Mouse (Mus musculus) stomach, embryonic 14.5 days (tissue): ENCODE results near the gene Rbm24. TPM values are rescaled to one million over a fixed set of nuclear protein-coding genes. Genes with fewer than 3 reads are reported as not detected.

Source experiments
- ATAC-seq: fragments of 200-750 bp; cut with Nextera tagmentation; 2 replicates; pipeline ENCODE4 v1.8.0; 2017; ENCODE audit warnings: low read depth, moderate TSS enrichment; ENCODE audit not compliant: insufficient number of reproducible peaks, insufficient read depth, low FRiP score
- H3K27ac ChIP-seq: fragments of 300-500 bp; sonication (generic); 2 replicates; pipeline ENCODE4 v1.5.1; 2014; ENCODE audit warnings: mild to moderate bottlenecking, low read length, moderate library complexity, mixed read lengths
- H3K27me3 ChIP-seq: fragments of 300-500 bp; sonication (generic); 2 replicates; pipeline ENCODE4 v1.6.1; 2014; ENCODE audit warnings: low read length, control low read depth, mixed read lengths; ENCODE audit not compliant: control insufficient read depth, insufficient read depth
- H3K36me3 ChIP-seq: fragments of 300-500 bp; sonication (generic); 2 replicates; pipeline ENCODE4 v1.6.1; 2014; ENCODE audit warnings: mild to moderate bottlenecking, control low read depth, low read length, moderate library complexity, mixed read lengths; ENCODE audit not compliant: control insufficient read depth, insufficient read depth
- H3K4me1 ChIP-seq: fragments of 300-500 bp; sonication (generic); 2 replicates; pipeline ENCODE4 v1.6.1; 2014; ENCODE audit warnings: low read length, control low read depth, mixed read lengths; ENCODE audit not compliant: control insufficient read depth, insufficient read depth
- H3K4me2 ChIP-seq: fragments of 300-500 bp; sonication (generic); replicated peaks from 2 replicates; pipeline ENCODE4 v1.6.1; 2014; ENCODE audit warnings: low read depth, low read length, control low read depth
- H3K4me3 ChIP-seq: fragments of 300-500 bp; sonication (generic); 2 replicates; pipeline ENCODE4 v1.5.1; 2014; ENCODE audit warnings: low read depth, low read length, control low read depth
- H3K9ac ChIP-seq: fragments of 300-500 bp; sonication (generic); replicated peaks from 2 replicates; pipeline ENCODE4 v1.6.1; 2014; ENCODE audit warnings: low read depth, mild to moderate bottlenecking, control low read depth, low read length, moderate library complexity, mixed read lengths
- H3K9me3 ChIP-seq: fragments of 300-500 bp; sonication (generic); 2 replicates; pipeline ENCODE4 v1.6.1; 2016; ENCODE audit warnings: low read depth, low read length, control low read depth; ENCODE audit not compliant: control insufficient read depth
- WGBS: fragments of 180-500 bp; shearing (Covaris S2); extraction: QIAGEN DNeasy Blood & Tissue Kit; methylation state at CpG from one replicate; pipeline ENCODE4 v1.1.7; 2014; 5-methylcytosine and 5-hydroxymethylcytosine counted together
- polyA plus RNA-seq: library from polyadenylated mRNA; unstranded; fragments of >200 nt; fragmentation: Nextera tagmentation; extraction: Ambion mirVana; gene quantifications from 2 replicates; pipeline ENCODE4 v1.2.1, GENCODE M21; 2014

Rbm24 gene
- polyA plus RNA-seq, 1 experiment from 2014 or later, result 1.4 TPM

DNA sequence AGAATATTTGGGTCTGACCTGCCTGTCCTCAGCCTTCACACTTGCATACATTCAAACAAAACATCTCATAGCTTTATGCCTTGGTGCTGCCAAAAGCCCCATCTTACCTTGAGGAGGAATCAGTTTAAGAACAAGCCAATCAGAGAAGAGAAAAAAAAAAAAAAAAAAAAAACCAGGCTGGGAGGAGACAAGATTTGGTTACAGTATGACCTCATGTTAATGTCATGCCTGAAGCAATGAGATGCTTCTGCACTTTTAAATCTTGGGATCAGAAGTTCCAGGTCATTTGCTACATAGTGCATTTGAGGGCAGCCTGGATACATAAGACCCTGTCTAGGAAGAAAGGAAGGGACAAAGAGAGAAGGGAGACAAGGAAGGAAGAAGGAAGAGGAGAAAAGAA, 6.0 kb upstream of the Rbm24 start:
- Histone ChIP-seq H3K27ac (no peak overlapping the region), H3K4me1 (no peaks in the 10 kb centered on the region), H3K4me3 (no peak overlapping the region), H3K9ac (no peak overlapping the region), H3K4me2 (no peak overlapping the region), H3K36me3 (no peaks in the 10 kb centered on the region), H3K9me3 (no peaks in the 10 kb centered on the region), H3K27me3 (no peaks in the 10 kb centered on the region)
- no peak for ATAC-seq

DNA sequence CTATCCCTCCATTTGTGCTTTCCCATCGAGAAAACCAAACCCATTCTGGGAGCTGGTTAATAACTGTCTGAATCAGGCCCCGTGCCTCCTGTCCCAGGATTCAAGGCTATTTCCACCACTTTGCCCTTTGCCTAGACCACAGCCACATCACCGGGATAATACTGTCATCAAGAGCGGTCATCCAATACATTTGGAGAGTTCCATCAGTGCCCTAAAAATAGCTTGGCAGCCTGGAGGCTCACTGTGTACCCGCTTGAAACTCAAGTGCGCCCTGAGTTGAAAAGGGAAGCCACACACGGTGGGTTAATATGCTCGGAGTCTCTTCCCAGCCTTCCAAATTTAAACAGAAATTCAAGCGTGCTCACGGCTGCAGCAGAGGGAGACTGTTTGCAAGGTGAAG, 4.6 kb upstream of the Rbm24 start:
- 63% methylated on average over 10 of the region's 10 CpGs for WGBS
- no peak overlapping the region for H3K4me3 ChIP-seq
- H3K27me3 ChIP-seq, result no peaks in the 10 kb centered on the region
- no peak overlapping the region for H3K9ac ChIP-seq
- no peaks in the 10 kb centered on the region for H3K36me3 ChIP-seq
- ATAC-seq, result no peak
- no peaks in the 10 kb centered on the region for H3K9me3 ChIP-seq
- no peaks in the 10 kb centered on the region for H3K4me1 ChIP-seq
- no peak overlapping the region for H3K27ac ChIP-seq
- no peak overlapping the region for H3K4me2 ChIP-seq

DNA sequence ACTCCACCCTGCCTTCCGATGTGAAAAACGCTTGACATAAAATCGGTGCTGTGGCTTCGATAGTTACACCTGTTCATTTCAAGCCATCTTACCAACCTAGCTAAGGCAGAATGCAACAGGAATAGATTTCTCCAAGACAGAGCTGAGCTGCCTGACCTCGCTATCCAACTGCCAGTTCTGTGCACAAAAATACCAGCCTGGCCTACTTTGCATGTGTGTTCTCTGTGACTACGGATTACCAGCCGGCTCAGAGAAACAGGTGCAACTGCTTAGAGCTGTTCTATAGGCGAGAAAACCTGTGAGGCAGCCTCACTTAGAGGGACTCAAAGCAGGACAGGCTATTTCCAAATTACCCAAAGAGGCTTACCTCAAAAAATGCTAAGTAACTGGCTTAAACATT, 4.2 kb upstream of the Rbm24 start:
- H3K9me3 ChIP-seq, result no peaks in the 10 kb centered on the region
- no peak overlapping the region for H3K9ac ChIP-seq
- 75% methylated on average over 8 of the region's 8 CpGs for WGBS
- H3K27ac ChIP-seq, result no peak overlapping the region
- ATAC-seq, result no peak
- no peak overlapping the region for H3K4me3 ChIP-seq
- no peaks in the 10 kb centered on the region for H3K27me3 ChIP-seq
- no peaks in the 10 kb centered on the region for H3K36me3 ChIP-seq
- no peak overlapping the region for H3K4me2 ChIP-seq
- H3K4me1 ChIP-seq, result no peaks in the 10 kb centered on the region

DNA sequence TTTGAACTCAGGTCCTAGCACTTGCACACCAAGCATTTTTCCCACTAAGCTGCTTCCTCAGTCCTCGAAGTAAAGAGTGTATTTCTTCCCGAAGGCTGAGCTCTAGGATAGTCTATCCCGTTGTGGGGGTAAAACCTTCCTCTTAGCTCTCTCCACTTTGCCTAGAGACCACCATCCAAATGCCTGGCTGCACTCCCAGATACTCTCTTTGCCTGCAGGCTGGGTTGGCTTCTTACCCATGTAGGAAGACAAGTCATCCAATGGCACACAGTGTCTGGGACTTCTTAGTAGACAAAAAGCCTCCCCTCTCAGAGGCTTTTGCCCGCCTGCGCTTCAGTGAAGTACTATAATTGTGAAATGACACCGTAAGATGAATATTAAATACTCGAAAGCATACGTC, 2.2 kb upstream of the Rbm24 start:
- no peak overlapping the region for H3K4me3 ChIP-seq
- H3K27me3 ChIP-seq, result no peaks in the 10 kb centered on the region
- no peak overlapping the region for H3K27ac ChIP-seq
- no peaks in the 10 kb centered on the region for H3K36me3 ChIP-seq
- ATAC-seq, result no peak
- H3K4me1 ChIP-seq, result no peaks in the 10 kb centered on the region
- no peak overlapping the region for H3K4me2 ChIP-seq
- no peaks in the 10 kb centered on the region for H3K9me3 ChIP-seq
- 86% methylated on average over 8 of the region's 8 CpGs for WGBS
- H3K9ac ChIP-seq, result no peak overlapping the region

DNA sequence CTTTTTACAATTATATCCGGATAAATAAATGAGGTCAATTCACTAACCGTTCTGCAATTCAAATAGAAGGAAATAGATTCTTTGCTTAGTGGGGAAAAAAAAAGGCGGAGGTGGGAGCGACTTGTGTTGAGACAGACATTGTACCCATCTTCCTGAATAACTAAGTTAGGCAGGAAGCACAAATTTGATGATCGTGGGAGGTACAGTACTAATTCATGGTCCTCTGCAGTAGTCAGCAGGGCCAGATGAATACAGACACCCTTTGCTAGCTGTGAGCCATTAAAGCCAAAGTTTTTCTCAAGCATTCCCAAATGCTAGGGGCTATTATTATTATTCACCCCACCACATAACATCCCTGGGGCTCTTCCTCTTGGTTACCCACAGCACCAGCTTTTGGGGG, 640 bp upstream of the Rbm24 start:
- no peak for ATAC-seq
- H3K9me3 ChIP-seq, result no peaks in the 10 kb centered on the region
- no peak overlapping the region for H3K27ac ChIP-seq
- H3K36me3 ChIP-seq, result no peaks in the 10 kb centered on the region
- H3K4me3 ChIP-seq, result peak overlapping the region; percentile 50; the same call in 1 of the 2 replicates
- H3K4me1 ChIP-seq, result no peaks in the 10 kb centered on the region
- no peaks in the 10 kb centered on the region for H3K27me3 ChIP-seq
- 0 out of 2 replicates have a peak overlapping the region, but pooled peaks have one; percentile 50 for H3K9ac ChIP-seq
- 77% methylated on average over 5 of the region's 5 CpGs for WGBS
- H3K4me2 ChIP-seq, result peak overlapping the region; percentile 97

DNA sequence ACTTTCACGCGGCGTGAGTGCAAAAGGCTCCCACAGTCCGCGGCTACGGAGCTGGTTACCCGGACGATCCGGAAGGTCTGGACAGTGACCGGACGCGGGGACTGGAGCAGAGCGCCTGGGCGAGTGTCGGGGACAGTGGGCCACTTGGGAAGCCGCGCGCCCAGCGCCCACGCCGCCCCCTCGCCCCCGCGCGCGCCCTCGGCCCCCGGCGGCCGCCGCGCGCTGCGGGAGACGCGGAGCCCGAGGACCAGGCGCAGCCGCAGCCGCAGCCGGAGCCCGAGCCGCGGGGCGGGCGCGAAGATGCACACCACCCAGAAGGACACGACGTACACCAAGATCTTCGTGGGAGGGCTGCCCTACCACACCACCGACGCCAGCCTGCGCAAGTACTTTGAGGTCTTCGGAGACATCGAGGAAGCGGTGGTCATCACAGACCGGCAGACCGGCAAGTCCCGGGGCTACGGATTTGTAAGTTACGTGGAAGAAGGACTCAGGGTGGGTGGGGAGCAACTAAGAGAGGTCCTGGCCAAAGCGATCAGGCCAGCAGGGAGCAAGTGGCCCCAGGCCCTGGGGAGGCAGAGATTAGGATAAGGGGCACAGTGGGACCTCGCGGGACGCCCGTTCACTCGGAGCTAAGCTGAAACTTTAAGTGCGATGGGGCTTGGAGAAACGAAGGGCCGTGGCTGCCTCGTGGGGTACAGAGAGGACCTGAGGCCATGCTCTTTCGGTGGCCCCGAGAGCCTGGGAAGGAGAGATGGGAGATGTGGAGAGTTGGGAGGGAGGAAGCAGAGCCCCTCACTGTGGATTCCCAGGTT, 704 bp downstream of the Rbm24 start:
- 1% methylated on average over 73 of the region's 73 CpGs for WGBS
- peak; percentile 33; the same call in 1 of the 2 replicates for ATAC-seq
- no peaks in the 10 kb centered on the region for H3K4me1 ChIP-seq
- no peaks in the 10 kb centered on the region for H3K36me3 ChIP-seq
- H3K4me3 ChIP-seq, result peak overlapping the region; percentile 50
- peak overlapping the region; percentile 50 for H3K9ac ChIP-seq
- peak overlapping the region; percentile 97 for H3K4me2 ChIP-seq
- no peaks in the 10 kb centered on the region for H3K9me3 ChIP-seq
- H3K27me3 ChIP-seq, result no peaks in the 10 kb centered on the region
- H3K27ac ChIP-seq, result no peak overlapping the region

DNA sequence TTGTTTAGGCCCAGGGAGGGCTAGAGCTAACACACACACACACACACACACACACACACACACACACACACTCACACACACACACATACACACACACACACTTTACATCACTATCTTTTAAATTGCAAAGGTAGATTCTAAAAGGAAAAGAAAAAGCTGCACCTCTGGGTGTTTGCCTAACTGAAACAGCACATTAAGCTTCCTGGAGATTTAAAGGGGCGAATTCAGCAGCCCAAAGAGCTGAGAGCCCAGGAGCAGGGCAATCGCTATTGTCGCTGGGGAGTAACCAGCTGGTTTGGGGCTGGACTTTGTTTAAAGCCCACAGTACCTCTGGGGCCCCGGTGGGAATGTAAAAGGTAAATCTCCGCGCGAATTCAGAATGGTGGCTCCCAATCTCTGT, 1.4 kb downstream of the Rbm24 start:
- H3K27ac ChIP-seq, result no peak overlapping the region
- no peak overlapping the region for H3K9ac ChIP-seq
- WGBS, result 17% methylated on average over 7 of the region's 7 CpGs
- no peak for ATAC-seq
- H3K27me3 ChIP-seq, result no peaks in the 10 kb centered on the region
- no peaks in the 10 kb centered on the region for H3K36me3 ChIP-seq
- peak overlapping the region; percentile 50; the same call in 1 of the 2 replicates for H3K4me3 ChIP-seq
- H3K4me1 ChIP-seq, result no peaks in the 10 kb centered on the region
- peak overlapping the region; percentile 97 for H3K4me2 ChIP-seq
- H3K9me3 ChIP-seq, result no peaks in the 10 kb centered on the region

DNA sequence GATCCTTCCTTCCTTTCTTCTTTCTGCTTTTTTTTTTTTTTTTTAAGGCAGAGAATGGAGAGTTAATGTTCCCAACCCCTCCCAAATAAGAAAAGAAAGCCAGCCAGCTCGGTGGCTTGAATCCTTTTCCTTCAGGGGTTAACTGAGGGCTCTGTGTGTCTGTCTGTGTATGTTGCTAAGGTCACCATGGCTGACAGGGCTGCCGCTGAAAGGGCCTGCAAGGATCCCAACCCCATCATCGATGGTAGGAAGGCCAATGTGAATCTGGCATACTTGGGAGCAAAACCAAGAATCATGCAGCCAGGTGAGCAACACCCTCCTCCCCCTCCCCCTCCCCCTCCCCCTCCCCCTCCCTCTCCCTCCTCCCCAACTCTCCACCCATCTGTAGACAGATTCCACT, 1.9 kb downstream of the Rbm24 start:
- no peaks in the 10 kb centered on the region for H3K36me3 ChIP-seq
- no peaks in the 10 kb centered on the region for H3K27me3 ChIP-seq
- peak overlapping the region; percentile 50; the same call in 1 of the 2 replicates for H3K4me3 ChIP-seq
- no peaks in the 10 kb centered on the region for H3K9me3 ChIP-seq
- no peak for ATAC-seq
- H3K4me1 ChIP-seq, result no peaks in the 10 kb centered on the region
- no peak overlapping the region for H3K27ac ChIP-seq
- no peak overlapping the region for H3K9ac ChIP-seq
- peak overlapping the region; percentile 97; the same call in 1 of the 2 replicates for H3K4me2 ChIP-seq
- 17% methylated on average over 3 of the region's 3 CpGs for WGBS

DNA sequence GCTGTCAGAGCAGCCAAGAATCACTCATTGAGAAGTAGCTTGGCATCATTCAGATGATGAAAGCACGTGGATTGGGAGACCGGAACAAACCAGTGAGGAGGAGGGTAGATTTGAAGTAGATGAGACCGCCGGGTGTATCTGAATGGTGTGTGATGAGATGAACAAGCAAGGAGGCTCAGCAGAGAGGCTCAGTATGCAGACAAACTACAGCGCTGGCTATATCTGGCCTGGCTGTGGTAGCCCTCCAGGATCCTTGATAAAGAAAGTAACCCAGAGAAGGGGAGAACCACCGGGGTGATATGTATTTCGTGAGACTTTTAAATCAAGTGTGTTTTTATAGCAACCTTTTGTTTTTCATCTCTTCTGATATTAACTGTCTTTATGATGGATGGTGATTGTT, 5.6 kb downstream of the Rbm24 start:
- Histone ChIP-seq H3K36me3 (no peaks in the 10 kb centered on the region), H3K27me3 (no peaks in the 10 kb centered on the region), H3K4me1 (no peaks in the 10 kb centered on the region), H3K9ac (no peak overlapping the region), H3K27ac (no peak overlapping the region), H3K4me2 (no peak overlapping the region), H3K4me3 (no peak overlapping the region), H3K9me3 (no peaks in the 10 kb centered on the region)
- no peak for ATAC-seq
- WGBS, result 86% methylated on average over 7 of the region's 7 CpGs
